Mouse (Mus musculus) right cerebral cortex, postnatal 4 days (tissue): ENCODE data around the gene Myl3.

Source experiments
- DNase-seq: peaks from one replicate; pipeline ENCODE4 v3.0.0-alpha.2; 2022

Myl3 gene

GRCm38 (mm10) chr9:110741711-110742294 lies at the start of gene Myl3:
TSS of gene Myl3 (plus strand) at chr9:110741861.
- DNase-seq, result peak; percentile 34

GRCm38 (mm10) chr9:110695165-110695755 lies 46.4 kb upstream of the Myl3 start:
- DNase-seq, result no peak

GRCm38 (mm10) chr9:110696427-110696826 lies 45.2 kb upstream of the Myl3 start:
- no peak for DNase-seq

GRCm38 (mm10) chr9:110697465-110697864 lies 44.2 kb upstream of the Myl3 start:
- no peak for DNase-seq

- no peak for DNase-seq
Measured at GRCm38 (mm10) chr9:110699574-110699973, 42.1 kb upstream of the Myl3 start.

- no peak for DNase-seq
Measured at GRCm38 (mm10) chr9:110701114-110702032, 40.3 kb upstream of the Myl3 start.

GRCm38 (mm10) chr9:110702848-110703247 lies 38.8 kb upstream of the Myl3 start:
- no peak for DNase-seq

- DNase-seq, result no peak
Measured at GRCm38 (mm10) chr9:110703951-110704350, 37.7 kb upstream of the Myl3 start.

- no peak for DNase-seq
Measured at GRCm38 (mm10) chr9:110706784-110707183, 34.9 kb upstream of the Myl3 start.

- DNase-seq, result peak; percentile 38
Measured at GRCm38 (mm10) chr9:110709640-110710258, 31.9 kb upstream of the Myl3 start.

GRCm38 (mm10) chr9:110711532-110711931 lies 30.1 kb upstream of the Myl3 start:
- no peak for DNase-seq

- DNase-seq, result no peak
Measured at GRCm38 (mm10) chr9:110711996-110712395, 29.7 kb upstream of the Myl3 start.

- DNase-seq, result no peak
Measured at GRCm38 (mm10) chr9:110712545-110712944, 29.1 kb upstream of the Myl3 start.

- DNase-seq, result no peak
Measured at GRCm38 (mm10) chr9:110713389-110713788, 28.3 kb upstream of the Myl3 start.

- no peak for DNase-seq
Measured at GRCm38 (mm10) chr9:110715426-110715825, 26.2 kb upstream of the Myl3 start.

GRCm38 (mm10) chr9:110716775-110717174 lies 24.9 kb upstream of the Myl3 start:
- peak; percentile 64 for DNase-seq

GRCm38 (mm10) chr9:110718071-110718470 lies 23.6 kb upstream of the Myl3 start:
- DNase-seq, result no peak

GRCm38 (mm10) chr9:110718810-110719209 lies 22.9 kb upstream of the Myl3 start:
- no peak for DNase-seq

- no peak for DNase-seq
Measured at GRCm38 (mm10) chr9:110719977-110720376, 21.7 kb upstream of the Myl3 start.

GRCm38 (mm10) chr9:110722060-110722459 lies 19.6 kb upstream of the Myl3 start:
- DNase-seq, result no peak

GRCm38 (mm10) chr9:110725721-110726135 lies 15.9 kb upstream of the Myl3 start:
- DNase-seq, result peak; percentile 57

GRCm38 (mm10) chr9:110726867-110727266 lies 14.8 kb upstream of the Myl3 start:
- DNase-seq, result peak; percentile 42

- peak; percentile 65 for DNase-seq
Measured at GRCm38 (mm10) chr9:110729841-110730240, 11.8 kb upstream of the Myl3 start.
